Mouse (Mus musculus) small intestine, adult 2 months (tissue): ENCODE data around the gene Cd164. TPM values are rescaled to one million over a fixed set of nuclear protein-coding genes. Genes with fewer than 3 reads are reported as not detected.

Experiments used
- H3K27ac ChIP-seq: fragments of 200-500 bp; 2 replicates; pipeline ENCODE4 v1.5.1; 2012; ENCODE audit warnings: low read depth, low read length, control low read depth, inconsistent platforms; ENCODE audit not compliant: insufficient read depth
- H3K27me3 ChIP-seq: fragments of 200-500 bp; 2 replicates; pipeline ENCODE4 v1.6.1; 2012; ENCODE audit warnings: mild to moderate bottlenecking, moderate library complexity, low read length, inconsistent platforms; ENCODE audit not compliant: control insufficient read depth, insufficient read depth
- H3K36me3 ChIP-seq: fragments of 200-500 bp; 2 replicates; pipeline ENCODE4 v1.6.1; 2012; ENCODE audit warnings: mild to moderate bottlenecking, low read length, control low read depth, inconsistent platforms; ENCODE audit not compliant: control insufficient read depth, insufficient read depth
- H3K4me1 ChIP-seq: fragments of 200-500 bp; 2 replicates; pipeline ENCODE4 v1.6.1; 2012; ENCODE audit warnings: low read length, inconsistent platforms, mixed read lengths; ENCODE audit not compliant: control insufficient read depth, insufficient read depth, insufficient read length
- H3K4me3 ChIP-seq: fragments of 200-500 bp; 2 replicates; pipeline ENCODE4 v1.5.1; 2012; ENCODE audit warnings: low read depth, mild to moderate bottlenecking, control low read depth, inconsistent platforms, low read length, moderate library complexity
- CTCF ChIP-seq: fragments of 200-500 bp; IDR thresholded peaks from 2 replicates; pipeline ENCODE4 v1.5.1; 2012; ENCODE audit warnings: low read depth, mild to moderate bottlenecking, control low read depth, inconsistent platforms, low read length, moderate library complexity, mixed read lengths; ENCODE audit not compliant: insufficient replicate concordance, insufficient read length; ENCODE audit errors: extremely low read depth
- POLR2A ChIP-seq: fragments of 200-500 bp; IDR thresholded peaks from 2 replicates; pipeline ENCODE4 v1.6.1; 2012; ENCODE audit warnings: low read depth, mild to moderate bottlenecking, control low read depth, inconsistent platforms, low read length, moderate library complexity
- WGBS: fragments of 180-500 bp; shearing (Covaris S2); methylation state at CpG from one replicate; pipeline ENCODE4 v1.1.7; 2018; 5-methylcytosine and 5-hydroxymethylcytosine counted together
- polyA plus RNA-seq: library from polyadenylated mRNA; depleted of rRNA; stranded (reverse); fragments of >200 nt; gene quantifications from 2 replicates; pipeline ENCODE4 v1.2.3, GENCODE M21; 2012; rRNA removed

Gene Cd164
- polyA plus RNA-seq, 1 experiment = 81.6 TPM

DNA sequence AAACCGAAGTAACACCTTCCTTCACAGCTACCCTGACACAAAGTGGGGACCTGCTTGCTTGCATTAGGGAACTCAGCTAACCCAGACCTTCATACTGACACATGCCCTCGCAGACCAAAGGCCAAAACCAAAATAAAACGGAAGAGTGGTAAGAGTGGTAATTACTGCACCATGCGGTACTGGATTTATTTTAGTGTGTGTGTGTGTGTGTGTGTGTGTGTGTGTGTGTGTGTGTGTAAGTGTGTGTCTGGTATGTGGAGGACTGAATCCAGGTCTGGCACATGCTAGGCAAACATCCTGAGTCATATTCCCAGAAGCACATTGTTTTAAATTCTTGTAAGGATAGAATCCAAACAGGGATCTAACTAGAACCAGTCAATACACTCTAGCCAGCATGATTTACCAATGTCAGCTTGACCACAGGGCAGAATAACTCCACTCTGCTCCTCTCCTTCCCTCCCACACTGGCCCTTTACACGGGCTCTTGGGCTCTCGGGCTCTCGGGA, 57.2 kb downstream of the Cd164 start:
- peaks cover 7% of the 10 kb centered on the region; the same call in 1 of the 2 replicates for H3K4me1 ChIP-seq
- H3K4me3 ChIP-seq = no peak overlapping the region
- 81% methylated on average over 7 of the region's 7 CpGs for WGBS
- no peak overlapping the region for H3K27ac ChIP-seq
- no peak for TF ChIP-seq POLR2A
- TF ChIP-seq CTCF = no peak
- H3K27me3 ChIP-seq = no peaks in the 10 kb centered on the region
- H3K36me3 ChIP-seq = no peaks in the 10 kb centered on the region

DNA sequence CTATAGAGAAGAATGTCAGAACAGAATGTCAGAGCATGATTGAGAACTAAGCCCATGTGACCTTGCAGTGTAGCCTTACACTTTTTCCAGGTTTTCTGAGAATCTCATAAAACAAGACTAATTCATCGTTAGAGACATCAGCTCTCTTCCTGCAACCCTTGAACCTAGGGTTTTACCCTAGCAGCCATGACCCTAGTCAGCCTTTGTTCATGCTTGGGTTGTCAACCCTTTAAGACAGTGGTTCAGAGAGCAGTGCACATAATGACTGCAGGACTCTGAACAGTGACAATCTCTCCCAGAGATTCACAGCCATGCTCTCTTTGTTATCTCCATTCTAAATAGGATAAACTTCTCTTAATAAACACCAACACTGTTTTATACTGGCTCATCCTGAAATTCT, 59.3 kb downstream of the Cd164 start:
- 61% methylated on average over 1 of the region's 1 CpGs for WGBS
- Histone ChIP-seq H3K27me3 (no peaks in the 10 kb centered on the region), H3K4me3 (no peak overlapping the region), H3K27ac (no peak overlapping the region), H3K36me3 (no peaks in the 10 kb centered on the region), H3K4me1 (peaks cover 5% of the 10 kb centered on the region; the same call in 1 of the 2 replicates)
- TF ChIP-seq CTCF (no peak), POLR2A (no peak)

DNA sequence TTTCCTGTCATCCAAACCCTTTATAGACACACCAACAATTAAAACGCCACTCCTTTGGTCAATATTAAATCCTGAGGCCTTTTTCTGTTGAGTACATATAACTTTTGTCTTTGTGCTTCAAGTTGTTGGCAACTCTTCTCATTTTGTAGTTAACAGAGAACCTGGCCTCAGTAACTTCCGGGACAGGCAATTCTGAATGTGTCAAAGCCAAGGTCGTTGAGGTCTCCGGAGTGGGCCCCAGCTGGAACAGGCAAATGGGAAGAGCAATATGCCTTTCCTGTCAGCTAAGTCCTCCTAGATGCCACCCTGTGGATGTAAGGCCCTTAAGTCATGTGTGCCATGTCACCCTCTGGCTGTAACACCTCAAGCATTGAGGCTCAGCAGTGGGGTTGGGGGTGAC, 61.2 kb downstream of the Cd164 start:
- no peak overlapping the region for H3K4me3 ChIP-seq
- TF ChIP-seq POLR2A (no peak), CTCF (no peak)
- no peaks in the 10 kb centered on the region for H3K27me3 ChIP-seq
- no peak overlapping the region for H3K27ac ChIP-seq
- peaks cover 5% of the 10 kb centered on the region; the same call in 1 of the 2 replicates for H3K4me1 ChIP-seq
- WGBS = 26% methylated on average over 4 of the region's 4 CpGs
- no peaks in the 10 kb centered on the region for H3K36me3 ChIP-seq

Other genes starting within 250 kb of the Cd164 start
- gene Fig4, start 216.2 kb upstream of the Cd164 start, polyA plus RNA-seq = 3.8 and 7.6 TPM in 2 replicates
- not detected in 2 replicates for gene Ak9, start 215.4 kb upstream of the Cd164 start, polyA plus RNA-seq
- 7.0 and 15.7 TPM in 2 replicates for gene Zbtb24, start 69.0 kb upstream of the Cd164 start, polyA plus RNA-seq
- gene Mical1, start 43.1 kb upstream of the Cd164 start, polyA plus RNA-seq = 78.0 and 164 TPM in 2 replicates
- 49.9 and 121 TPM in 2 replicates for gene Smpd2, start 29.0 kb upstream of the Cd164 start, polyA plus RNA-seq
- 0.15 TPM in 1 of 2 replicates, not detected in the other for gene Ppil6, start 29.0 kb upstream of the Cd164 start, polyA plus RNA-seq
- gene Ccdc162, start 197.2 kb downstream of the Cd164 start, polyA plus RNA-seq = 0.08 and 0.37 TPM in 2 replicates